Mouse (Mus musculus) cerebral cortex, adult 2 months (tissue): ENCODE results near the gene Ccdc167.

Experiments
- WGBS: fragments of 180-500 bp; shearing (Covaris S2); methylation state at CpG from one replicate; pipeline ENCODE4 v1.1.7; 2018; 5-methylcytosine and 5-hydroxymethylcytosine counted together

Ccdc167 gene

GRCm38 (mm10) chr17:29716732-29717445, at the start of gene Ccdc167:
Gene Ccdc167, minus strand, starts transcription at chr17:29717044.
- 5% methylated on average over 41 of the region's 41 CpGs for WGBS

GRCm38 (mm10) chr17:29765380-29765779, 48.5 kb upstream of the Ccdc167 start:
- WGBS, result 89% methylated on average over 9 of the region's 9 CpGs

- WGBS, result 73% methylated on average over 8 of the region's 8 CpGs
These were observed 45.7 kb upstream of the Ccdc167 start for GRCm38 (mm10) chr17:29762551-29762950.

GRCm38 (mm10) chr17:29761938-29762337, 45.1 kb upstream of the Ccdc167 start:
- WGBS, result 85% methylated on average over 9 of the region's 9 CpGs

- 52% methylated on average over 21 of the region's 21 CpGs for WGBS
These were observed 43.8 kb upstream of the Ccdc167 start for GRCm38 (mm10) chr17:29760404-29761375.

GRCm38 (mm10) chr17:29759963-29760362, 43.1 kb upstream of the Ccdc167 start:
- WGBS, result 22% methylated on average over 19 of the region's 19 CpGs

GRCm38 (mm10) chr17:29756381-29756780, 39.5 kb upstream of the Ccdc167 start:
- 96% methylated on average over 10 of the region's 10 CpGs for WGBS

GRCm38 (mm10) chr17:29754510-29754909, 37.7 kb upstream of the Ccdc167 start:
- 69% methylated on average over 4 of the region's 4 CpGs for WGBS

GRCm38 (mm10) chr17:29747466-29747865, 30.6 kb upstream of the Ccdc167 start:
- WGBS, result 84% methylated on average over 6 of the region's 6 CpGs

GRCm38 (mm10) chr17:29737849-29738804, 21.3 kb upstream of the Ccdc167 start:
- 16% methylated on average over 22 of the region's 22 CpGs for WGBS

GRCm38 (mm10) chr17:29736448-29737014, 19.7 kb upstream of the Ccdc167 start:
- 68% methylated on average over 15 of the region's 15 CpGs for whole genome bisulfite sequencing

GRCm38 (mm10) chr17:29732522-29732921, 15.7 kb upstream of the Ccdc167 start:
- WGBS, result 79% methylated on average over 2 of the region's 2 CpGs

- 53% methylated on average over 6 of the region's 6 CpGs for WGBS
These were observed 15.1 kb upstream of the Ccdc167 start for GRCm38 (mm10) chr17:29731953-29732325.

- WGBS, result 59% methylated on average over 12 of the region's 12 CpGs
These were observed 14.6 kb upstream of the Ccdc167 start for GRCm38 (mm10) chr17:29731266-29731952.

- WGBS, result 66% methylated on average over 13 of the region's 13 CpGs
These were observed 13.8 kb upstream of the Ccdc167 start for GRCm38 (mm10) chr17:29730510-29731265.

- WGBS, result 71% methylated on average over 8 of the region's 8 CpGs
These were observed 11.2 kb upstream of the Ccdc167 start for GRCm38 (mm10) chr17:29728082-29728481.

GRCm38 (mm10) chr17:29725027-29725620, 8.3 kb upstream of the Ccdc167 start:
- 44% methylated on average over 6 of the region's 6 CpGs for WGBS

- WGBS, result 29% methylated on average over 6 of the region's 6 CpGs
These were observed 7.8 kb upstream of the Ccdc167 start for GRCm38 (mm10) chr17:29724610-29725009.

- WGBS, result 63% methylated on average over 11 of the region's 11 CpGs
These were observed 4.0 kb upstream of the Ccdc167 start for GRCm38 (mm10) chr17:29720755-29721365.
